Mouse (Mus musculus) megakaryocyte, embryonic 14.5 days (primary cell): ENCODE data around the gene Akr1b7.

Experiments
- FLI1 ChIP-seq: IDR thresholded peaks from 2 replicates; pipeline ENCODE4 v1.6.1; 2012; ENCODE audit warnings: low read length, inconsistent platforms, mixed read lengths
- GATA1 ChIP-seq: IDR thresholded peaks from 3 replicates; pipeline ENCODE4 v1.6.1; 2012; ENCODE audit warnings: mixed read lengths, low read length, inconsistent platforms, borderline replicate concordance

DNA sequence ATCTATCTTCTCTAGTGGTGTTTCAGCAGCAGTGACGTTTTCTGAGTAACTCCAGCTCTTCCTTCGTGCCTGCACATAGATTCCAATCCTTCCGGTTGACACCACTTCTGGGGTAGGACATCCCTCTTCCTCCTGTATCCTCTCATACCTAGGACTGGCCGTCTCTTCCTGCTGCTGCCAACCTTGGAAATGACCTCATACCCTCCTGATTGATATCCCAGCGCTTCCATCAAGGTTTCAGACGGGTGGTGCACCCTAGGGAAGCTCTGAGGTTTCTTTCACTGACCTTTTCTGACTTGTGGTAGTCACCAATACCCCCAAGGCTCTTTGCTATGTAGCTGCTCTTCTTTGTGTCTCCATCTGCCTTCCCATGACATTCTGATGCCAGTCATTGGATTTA lies 13.7 kb upstream of the Akr1b7 start:
- TF ChIP-seq GATA1 (no peak), FLI1 (no peak)
